Mouse (Mus musculus) G1E (cell line): ENCODE measurements around the gene Vmn1r131. TPM values are rescaled to one million over a fixed set of nuclear protein-coding genes. Genes with fewer than 3 reads are reported as not detected.
"Not testable (repeated sequence)": the region's sequence is repeated elsewhere in the genome, so short reads cannot be mapped to it uniquely, and the experiment has no call there.

Source experiments
- ATAC-seq: 2 replicates; pipeline ENCODE4 v1.8.0; 2016; ENCODE audit warnings: mild to moderate bottlenecking; ENCODE audit not compliant: insufficient number of reproducible peaks, poor library complexity, low FRiP score, severe bottlenecking; ENCODE audit errors: extremely low read depth
- DNase-seq: peaks from one replicate; pipeline ENCODE4 v3.0.0; 2012; ENCODE audit warnings: low spot score
- H3K27me3 ChIP-seq: 2 replicates; pipeline ENCODE4 v1.6.1; 2012; ENCODE audit warnings: mild to moderate bottlenecking, low read length, inconsistent platforms; ENCODE audit not compliant: insufficient read depth
- H3K36me3 ChIP-seq: replicated peaks from 2 replicates; pipeline ENCODE3; 2012; ENCODE audit warnings: mild to moderate bottlenecking, inconsistent platforms
- H3K4me1 ChIP-seq: 2 replicates; pipeline ENCODE4 v1.6.1; 2012; ENCODE audit warnings: low read depth, low read length, inconsistent platforms, mixed read lengths; ENCODE audit not compliant: insufficient read depth
- H3K4me3 ChIP-seq: 2 replicates; pipeline ENCODE4 v1.5.1; 2012; ENCODE audit warnings: low read depth, mild to moderate bottlenecking, inconsistent platforms, low read length, moderate library complexity, mixed read lengths
- H3K9me3 ChIP-seq: replicated peaks from 2 replicates; pipeline ENCODE4 v1.6.1; 2012; ENCODE audit warnings: inconsistent platforms
- polyA plus RNA-seq: library from polyadenylated mRNA; stranded (reverse); fragments of >175 nt; gene quantifications from 2 replicates; pipeline ENCODE4 v1.2.3, GENCODE M21; 2012
- total RNA-seq, 2 experiments: library from RNA; stranded (forward) in 1 of 2; stranded (reverse) in 1 of 2; fragments of 200-1000 nt in 1 of 2; fragments of >200 nt in 1 of 2; fragmentation: Nextera tagmentation in 1 of 2; gene quantifications; 2 replicates each; pipeline ENCODE4 v1.2.3; 2014 to 2017

The Vmn1r131 gene
- not detected in 2 replicates for total RNA-seq (2014; fragmentation: Nextera tagmentation)
- not detected in 2 replicates for total RNA-seq (2017)
- not detected in 2 replicates for polyA plus RNA-seq

- H3K9me3 ChIP-seq, ATAC-seq, H3K4me3 ChIP-seq: not testable (repeated sequence)
These were observed at the start of gene Vmn1r131 for GRCm38 (mm10) chr7:21545990-21546389. Vmn1r131 (minus strand) TSS chr7:21546090.

GRCm38 (mm10) chr7:21511480-21511879 is 34.4 kb downstream of the Vmn1r131 start, which contains the start of gene Vmn1r130:
Vmn1r130 (plus strand) TSS chr7:21511780.
- H3K27me3 ChIP-seq, H3K36me3 ChIP-seq, H3K9me3 ChIP-seq: not testable (repeated sequence)

More at GRCm38 (mm10) chr7:21545990-21546389, at the start of gene Vmn1r131:
- DNase-seq, H3K4me1 ChIP-seq, H3K27me3 ChIP-seq, H3K36me3 ChIP-seq: not testable (repeated sequence)

More at GRCm38 (mm10) chr7:21511480-21511879, 34.4 kb downstream of the Vmn1r131 start, which contains the start of gene Vmn1r130:
- ATAC-seq, H3K4me3 ChIP-seq, DNase-seq, H3K4me1 ChIP-seq: not testable (repeated sequence)

Other genes with a start within 250 kb of the Vmn1r131 start
- gene Vmn1r126, start 244.6 kb downstream of the Vmn1r131 start, total RNA-seq (2014; fragmentation: Nextera tagmentation), result not detected in 2 replicates
- not detected in 2 replicates for gene Vmn1r126, start 244.6 kb downstream of the Vmn1r131 start, total RNA-seq (2017)
- not detected in 2 replicates for gene Vmn1r126, start 244.6 kb downstream of the Vmn1r131 start, polyA plus RNA-seq
- gene Vmn1r127, start 226.2 kb downstream of the Vmn1r131 start, total RNA-seq (2014; fragmentation: Nextera tagmentation), result not detected in 2 replicates
- not detected in 2 replicates for gene Vmn1r127, start 226.2 kb downstream of the Vmn1r131 start, total RNA-seq (2017)
- not detected in 2 replicates for gene Vmn1r127, start 226.2 kb downstream of the Vmn1r131 start, polyA plus RNA-seq
- gene Vmn1r128, start 196.7 kb downstream of the Vmn1r131 start, total RNA-seq (2014; fragmentation: Nextera tagmentation), result not detected in 2 replicates
- not detected in 2 replicates for gene Vmn1r128, start 196.7 kb downstream of the Vmn1r131 start, total RNA-seq (2017)
- gene Vmn1r128, start 196.7 kb downstream of the Vmn1r131 start, polyA plus RNA-seq, result not detected in 2 replicates
- not detected in 2 replicates for gene Vmn1r129, start 184.8 kb downstream of the Vmn1r131 start, total RNA-seq (2014; fragmentation: Nextera tagmentation)
- gene Vmn1r129, start 184.8 kb downstream of the Vmn1r131 start, total RNA-seq (2017), result not detected in 2 replicates
- not detected in 2 replicates for gene Vmn1r129, start 184.8 kb downstream of the Vmn1r131 start, polyA plus RNA-seq
- gene Gm6882, start 113.3 kb downstream of the Vmn1r131 start, total RNA-seq (2014; fragmentation: Nextera tagmentation), result not detected in 2 replicates
- not detected in 2 replicates for gene Gm6882, start 113.3 kb downstream of the Vmn1r131 start, total RNA-seq (2017)
- gene Gm6882, start 113.3 kb downstream of the Vmn1r131 start, polyA plus RNA-seq, result not detected in 2 replicates
- gene Vmn1r130, start 34.3 kb downstream of the Vmn1r131 start, total RNA-seq (2014; fragmentation: Nextera tagmentation), result not detected in 2 replicates
- gene Vmn1r130, start 34.3 kb downstream of the Vmn1r131 start, total RNA-seq (2017), result not detected in 2 replicates
- not detected in 2 replicates for gene Vmn1r130, start 34.3 kb downstream of the Vmn1r131 start, polyA plus RNA-seq
- not detected in 2 replicates for gene Vmn1r132, start 68.0 kb upstream of the Vmn1r131 start, total RNA-seq (2014; fragmentation: Nextera tagmentation)
- gene Vmn1r132, start 68.0 kb upstream of the Vmn1r131 start, total RNA-seq (2017), result not detected in 2 replicates
- not detected in 2 replicates for gene Vmn1r132, start 68.0 kb upstream of the Vmn1r131 start, polyA plus RNA-seq
- not detected in 2 replicates for gene Gm4175, start 215.4 kb upstream of the Vmn1r131 start, total RNA-seq (2014; fragmentation: Nextera tagmentation)
- not detected in 2 replicates for gene Gm4175, start 215.4 kb upstream of the Vmn1r131 start, total RNA-seq (2017)
- not detected in 2 replicates for gene Gm4175, start 215.4 kb upstream of the Vmn1r131 start, polyA plus RNA-seq